Mouse (Mus musculus) G1E (cell line): Measurements from ENCODE around the gene Pyurf. TPM values are rescaled to one million over a fixed set of nuclear protein-coding genes. Genes with fewer than 3 reads are reported as not detected.

Experiments
- ATAC-seq: 2 replicates; pipeline ENCODE4 v1.8.0; 2016; ENCODE audit warnings: mild to moderate bottlenecking; ENCODE audit not compliant: insufficient number of reproducible peaks, poor library complexity, low FRiP score, severe bottlenecking; ENCODE audit errors: extremely low read depth
- DNase-seq: peaks from one replicate; pipeline ENCODE4 v3.0.0; 2012; ENCODE audit warnings: low spot score
- H3K27me3 ChIP-seq: 2 replicates; pipeline ENCODE4 v1.6.1; 2012; ENCODE audit warnings: mild to moderate bottlenecking, low read length, inconsistent platforms; ENCODE audit not compliant: insufficient read depth
- H3K36me3 ChIP-seq: replicated peaks from 2 replicates; pipeline ENCODE3; 2012; ENCODE audit warnings: mild to moderate bottlenecking, inconsistent platforms
- H3K4me1 ChIP-seq: 2 replicates; pipeline ENCODE4 v1.6.1; 2012; ENCODE audit warnings: low read depth, low read length, inconsistent platforms, mixed read lengths; ENCODE audit not compliant: insufficient read depth
- H3K4me3 ChIP-seq: 2 replicates; pipeline ENCODE4 v1.5.1; 2012; ENCODE audit warnings: low read depth, mild to moderate bottlenecking, inconsistent platforms, low read length, moderate library complexity, mixed read lengths
- H3K9me3 ChIP-seq: replicated peaks from 2 replicates; pipeline ENCODE4 v1.6.1; 2012; ENCODE audit warnings: inconsistent platforms
- CTCF ChIP-seq: IDR thresholded peaks from 2 replicates; pipeline ENCODE4 v1.5.1; 2012; ENCODE audit warnings: low read depth, low read length, inconsistent platforms, mixed read lengths
- GATA1 ChIP-seq: IDR thresholded peaks from 2 replicates; pipeline ENCODE4 v1.6.1; 2012; ENCODE audit warnings: borderline replicate concordance, low read length, inconsistent platforms, mixed read lengths
- GATA2 ChIP-seq: IDR thresholded peaks from 2 replicates; pipeline ENCODE4 v1.6.1; 2012; ENCODE audit warnings: low read depth, low read length, inconsistent platforms, borderline replicate concordance
- POLR2AphosphoS5 ChIP-seq: IDR thresholded peaks from 2 replicates; pipeline ENCODE4 v1.6.1; 2012; ENCODE audit warnings: low read depth, low read length, inconsistent platforms; ENCODE audit not compliant: insufficient replicate concordance
- TAL1 ChIP-seq: conservative IDR thresholded peaks from 2 replicates; pipeline ENCODE4 v1.6.1; 2012; ENCODE audit warnings: low read depth, low read length, inconsistent platforms, mixed read lengths
- polyA plus RNA-seq: library from polyadenylated mRNA; stranded (reverse); fragments of >175 nt; gene quantifications from 2 replicates; pipeline ENCODE4 v1.2.3, GENCODE M21; 2012
- total RNA-seq, 2 experiments: library from RNA; stranded (forward) in 1 of 2; stranded (reverse) in 1 of 2; fragments of 200-1000 nt in 1 of 2; fragments of >200 nt in 1 of 2; fragmentation: Nextera tagmentation in 1 of 2; gene quantifications; 2 replicates each; pipeline ENCODE4 v1.2.3; 2014 to 2017

Gene Pyurf
- total RNA-seq (2014; fragmentation: Nextera tagmentation) (10.8 and 12.0 TPM in 2 replicates), total RNA-seq (2017) (21.0 and 23.0 TPM in 2 replicates), polyA plus RNA-seq (13.8 and 20.6 TPM in 2 replicates)

GRCm38 (mm10) chr6:57691467-57692261, at the start of gene Pyurf:
TSS of gene Pyurf (minus strand) at chr6:57692078.
- peak; percentile 91 for ATAC-seq
- peak within 1 kb of the TSS; percentile 87 for H3K4me3 ChIP-seq
- TF ChIP-seq GATA2 (no peak), GATA1 (no peak), TAL1 (no peak), POLR2AphosphoS5 (no peak), CTCF (no peak)
- H3K36me3 ChIP-seq = peaks cover 33% of the 10 kb centered on the region
- H3K27me3 ChIP-seq = no peaks in the 10 kb centered on the region
- DNase-seq = peak; percentile 92
- H3K4me1 ChIP-seq = peaks cover 13% of the 10 kb centered on the region; the same call in 1 of the 2 replicates
- H3K9me3 ChIP-seq = no peaks in the 10 kb centered on the region

DNA sequence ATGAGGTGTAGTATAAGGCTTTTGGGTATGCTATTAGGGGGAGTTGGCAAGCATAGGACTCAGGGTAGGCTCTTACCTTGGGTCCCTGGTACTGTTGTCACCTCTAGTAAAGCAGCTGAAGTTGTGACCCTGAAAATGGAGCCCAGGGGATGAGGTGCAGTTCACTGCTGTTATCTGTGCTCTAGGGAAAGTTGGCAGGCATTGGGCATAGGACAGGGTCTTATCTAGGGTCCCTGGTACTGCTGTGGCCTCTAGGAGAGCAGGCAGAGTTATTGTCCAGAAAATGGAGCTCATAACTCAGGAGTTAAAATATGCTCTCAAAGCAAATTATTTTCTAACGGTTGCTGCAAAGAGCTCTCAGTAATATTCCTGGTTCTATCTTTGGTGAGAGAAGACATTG, 29.5 kb upstream of the Pyurf start:
- Histone ChIP-seq H3K36me3 (peaks cover 18% of the 10 kb centered on the region), H3K4me3 (no peak overlapping the region), H3K4me1 (no peaks in the 10 kb centered on the region), H3K27me3 (no peaks in the 10 kb centered on the region), H3K9me3 (no peaks in the 10 kb centered on the region)
- no peak for ATAC-seq
- TF ChIP-seq POLR2AphosphoS5 = no peak
- DNase-seq = no peak

DNA sequence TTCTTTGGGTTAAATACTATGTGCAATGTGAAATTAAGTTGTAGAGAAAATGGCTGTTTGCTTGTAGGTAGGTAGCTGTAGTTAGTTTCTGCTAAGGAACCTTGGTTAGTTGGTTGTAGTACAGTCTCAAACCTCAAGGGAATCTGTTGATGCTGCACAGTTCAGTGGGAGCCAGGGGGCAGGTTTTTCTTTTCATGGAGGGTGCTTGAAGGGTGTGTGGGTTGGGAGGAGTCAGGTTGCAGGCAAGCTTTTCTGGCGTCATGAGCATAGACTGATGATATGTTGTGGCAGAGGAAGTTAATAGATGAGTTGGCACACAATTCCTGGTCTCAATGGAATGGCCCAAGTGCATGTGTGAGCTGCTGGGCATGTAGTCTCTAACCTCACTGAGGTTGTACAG, 19.8 kb upstream of the Pyurf start:
- TF ChIP-seq TAL1 = no peak
- no peak for TF ChIP-seq GATA1
- no peak for TF ChIP-seq GATA2
- TF ChIP-seq CTCF = no peak
- TF ChIP-seq POLR2AphosphoS5 = no peak
- no peak for ATAC-seq
- Histone ChIP-seq H3K4me1 (peaks cover 18% of the 10 kb centered on the region), H3K36me3 (no peaks in the 10 kb centered on the region), H3K9me3 (no peaks in the 10 kb centered on the region), H3K4me3 (no peak overlapping the region), H3K27me3 (no peaks in the 10 kb centered on the region)
- DNase-seq = no peak

- peak overlapping the region; percentile 47; the same call in 1 of the 2 replicates for H3K4me3 ChIP-seq
- no peak for TF ChIP-seq CTCF
- TF ChIP-seq TAL1 = no peak
- no peak for TF ChIP-seq GATA2
- no peak for TF ChIP-seq GATA1
- no peak for TF ChIP-seq POLR2AphosphoS5
- no peaks in the 10 kb centered on the region for H3K27me3 ChIP-seq
- H3K36me3 ChIP-seq = no peaks in the 10 kb centered on the region
- peaks cover 28% of the 10 kb centered on the region for H3K4me1 ChIP-seq
- ATAC-seq (no peak), DNase-seq (no peak)
- no peaks in the 10 kb centered on the region for H3K9me3 ChIP-seq
Observed at GRCm38 (mm10) chr6:57706721-57707120, 14.8 kb upstream of the Pyurf start.

DNA sequence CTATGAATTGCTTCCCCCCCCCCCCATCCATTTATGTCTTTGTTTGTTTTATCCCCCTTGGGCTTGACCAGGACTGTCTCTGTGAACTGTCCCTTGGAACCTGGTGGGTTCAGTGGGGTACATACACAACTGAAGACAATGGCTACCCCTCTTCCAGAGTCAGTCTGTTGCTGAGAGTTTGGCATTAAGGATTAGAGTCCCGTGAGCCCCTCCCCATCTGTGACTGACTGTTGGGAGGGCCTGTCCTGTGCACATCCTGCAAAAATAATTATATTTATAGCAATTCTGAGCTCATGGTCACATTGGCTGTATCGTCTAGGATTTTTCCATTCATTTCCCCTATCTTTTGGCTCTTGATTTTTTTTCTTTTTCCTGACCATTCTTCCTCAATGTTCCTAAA, 11.8 kb upstream of the Pyurf start:
- ATAC-seq (no peak), DNase-seq (no peak)
- peak overlapping the region; percentile 83 for H3K4me3 ChIP-seq
- H3K4me1 ChIP-seq = peaks cover 26% of the 10 kb centered on the region
- H3K36me3 ChIP-seq = no peaks in the 10 kb centered on the region
- H3K27me3 ChIP-seq = no peaks in the 10 kb centered on the region
- H3K9me3 ChIP-seq = no peaks in the 10 kb centered on the region
- TF ChIP-seq GATA1 = no peak
- TF ChIP-seq GATA2 = no peak
- TF ChIP-seq TAL1 = no peak
- TF ChIP-seq CTCF = no peak
- TF ChIP-seq POLR2AphosphoS5 = no peak

- H3K27me3 ChIP-seq = no peaks in the 10 kb centered on the region
- TF ChIP-seq POLR2AphosphoS5 (no peak), CTCF (no peak)
- peaks cover 25% of the 10 kb centered on the region for H3K4me1 ChIP-seq
- H3K9me3 ChIP-seq = no peaks in the 10 kb centered on the region
- ATAC-seq (peak; percentile 93), DNase-seq (peak; percentile 80)
- peak overlapping the region; percentile 83 for H3K4me3 ChIP-seq
- no peaks in the 10 kb centered on the region for H3K36me3 ChIP-seq
Observed at GRCm38 (mm10) chr6:57702743-57703499, 11.0 kb upstream of the Pyurf start.

DNA sequence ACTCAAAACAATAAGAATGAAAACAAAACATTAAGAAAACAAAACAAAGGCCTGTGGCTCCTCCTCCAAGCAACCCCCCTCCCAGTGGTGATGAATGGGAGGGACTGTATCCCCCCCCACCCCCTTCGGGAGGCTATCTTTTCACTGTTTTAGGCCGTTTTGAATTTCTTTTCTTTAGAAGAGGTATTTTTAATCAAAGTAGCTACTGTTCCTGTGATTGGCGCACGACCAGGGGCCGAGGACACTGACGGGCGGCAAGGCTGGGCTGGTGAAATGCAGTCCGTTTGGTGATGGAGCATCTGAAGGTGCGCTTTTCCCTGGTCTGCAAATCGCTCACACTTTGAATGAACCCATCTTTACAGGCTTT, 10.5 kb upstream of the Pyurf start, which contains the start of gene Lancl2:
Gene Lancl2, plus strand, starts transcription at position 165 of the 367 bp plus-strand sequence.
- DNase-seq = peak; percentile 5
- Histone ChIP-seq H3K4me3 (peak within 1 kb of the TSS; percentile 83), H3K9me3 (no peaks in the 10 kb centered on the region), H3K36me3 (no peaks in the 10 kb centered on the region), H3K27me3 (no peaks in the 10 kb centered on the region), H3K4me1 (peaks cover 21% of the 10 kb centered on the region)
- ATAC-seq = peak; percentile 7; the same call in 1 of the 2 replicates
- no peak for TF ChIP-seq TAL1
- no peak for TF ChIP-seq GATA2
- no peak for TF ChIP-seq CTCF
- TF ChIP-seq GATA1 = no peak
- TF ChIP-seq POLR2AphosphoS5 = no peak
